Mouse (Mus musculus): Measurements from ENCODE around the gene Adamtsl5. TPM values are rescaled to one million over a fixed set of nuclear protein-coding genes. Genes with fewer than 3 reads are reported as not detected.

The Adamtsl5 gene
- polyA plus RNA-seq, 1 experiment from 2014 or later, result 0.26 TPM

GRCm38 (mm10) chr10:80331636-80332524 lies 16.3 kb downstream of the Adamtsl5 start:
- no peaks in the 10 kb centered on the region for H3K36me3 ChIP-seq (ENCODE audit: control insufficient read depth, insufficient read depth, low read length)
- no peak for DNase-seq
- no peak overlapping the region for H3K4me3 ChIP-seq (replicated peaks; ENCODE audit: low read depth, low read length)
- no peak overlapping the region for H3K9ac ChIP-seq (replicated peaks; ENCODE audit: low read length)
- peaks cover 14% of the 10 kb centered on the region for H3K4me1 ChIP-seq (ENCODE audit: control insufficient read depth, insufficient read depth, low read length)
- no peak overlapping the region for H3K27ac ChIP-seq (replicated peaks; ENCODE audit: low read depth, low read length)
- H3K4me2 ChIP-seq (ENCODE audit: low read length), result no peak overlapping the region
- 64% methylated on average over 10 of the region's 10 CpGs for WGBS
- 0 out of 2 replicates have a peak, but pooled peaks cover 3% of the 10 kb centered on the region for H3K27me3 ChIP-seq (ENCODE audit: control insufficient read depth, insufficient read depth, low read length)
- no peak for ATAC-seq (ENCODE audit: low FRiP score, low TSS enrichment)
- H3K9me3 ChIP-seq (ENCODE audit: control insufficient read depth, low read length), result no peaks in the 10 kb centered on the region

DNA sequence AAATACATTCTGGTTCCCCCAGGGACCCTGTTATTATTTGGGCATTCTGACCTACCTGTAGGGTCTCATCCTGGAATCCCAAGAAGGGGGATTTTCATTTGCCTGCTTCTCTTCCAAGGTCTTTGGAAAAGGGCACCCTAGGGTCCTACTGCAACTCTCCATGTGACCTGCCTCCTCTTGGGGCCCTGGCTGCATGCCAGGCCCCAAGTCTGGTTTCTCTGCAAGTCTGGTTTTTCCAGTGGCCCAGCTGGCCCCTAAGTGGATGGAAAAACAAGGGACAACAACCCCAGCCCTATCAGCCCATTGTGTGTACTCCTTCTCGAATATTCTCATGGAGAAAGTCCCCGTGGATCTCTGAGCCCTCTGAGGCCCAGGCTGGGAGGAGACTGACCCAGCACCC lies 17.3 kb downstream of the Adamtsl5 start:
- H3K36me3 ChIP-seq (ENCODE audit: control insufficient read depth, insufficient read depth, low read length), result no peaks in the 10 kb centered on the region
- 0 out of 2 replicates have a peak, but pooled peaks cover 3% of the 10 kb centered on the region for H3K27me3 ChIP-seq (ENCODE audit: control insufficient read depth, insufficient read depth, low read length)
- peaks cover 14% of the 10 kb centered on the region for H3K4me1 ChIP-seq (ENCODE audit: control insufficient read depth, insufficient read depth, low read length)
- H3K27ac ChIP-seq (replicated peaks; ENCODE audit: low read depth, low read length), result no peak overlapping the region
- 67% methylated on average over 2 of the region's 2 CpGs for WGBS
- H3K9ac ChIP-seq (replicated peaks; ENCODE audit: low read length), result no peak overlapping the region
- no peak overlapping the region for H3K4me3 ChIP-seq (replicated peaks; ENCODE audit: low read depth, low read length)
- no peaks in the 10 kb centered on the region for H3K9me3 ChIP-seq (ENCODE audit: control insufficient read depth, low read length)
- ATAC-seq (ENCODE audit: low FRiP score, low TSS enrichment) (no peak), DNase-seq (no peak)
- H3K4me2 ChIP-seq (ENCODE audit: low read length), result no peak overlapping the region

GRCm38 (mm10) chr10:80330084-80330483 lies 18.1 kb downstream of the Adamtsl5 start:
- WGBS, result under 1% methylated on average over 41 of the region's 41 CpGs
- H3K27ac ChIP-seq (replicated peaks; ENCODE audit: low read depth, low read length), result no peak overlapping the region
- peak overlapping the region; percentile 47; the same call in 1 of the 2 replicates for H3K9ac ChIP-seq (replicated peaks; ENCODE audit: low read length)
- no peak for DNase-seq
- H3K27me3 ChIP-seq (ENCODE audit: control insufficient read depth, insufficient read depth, low read length), result 0 out of 2 replicates have a peak, but pooled peaks cover 3% of the 10 kb centered on the region
- H3K36me3 ChIP-seq (ENCODE audit: control insufficient read depth, insufficient read depth, low read length), result no peaks in the 10 kb centered on the region
- no peaks in the 10 kb centered on the region for H3K9me3 ChIP-seq (ENCODE audit: control insufficient read depth, low read length)
- H3K4me1 ChIP-seq (ENCODE audit: control insufficient read depth, insufficient read depth, low read length), result peaks cover 14% of the 10 kb centered on the region
- H3K4me3 ChIP-seq (replicated peaks; ENCODE audit: low read depth, low read length), result peak overlapping the region; percentile 44
- H3K4me2 ChIP-seq (ENCODE audit: low read length), result peak overlapping the region; percentile 87
- ATAC-seq (ENCODE audit: low FRiP score, low TSS enrichment), result no peak

GRCm38 (mm10) chr10:80329273-80330081 lies 18.7 kb downstream of the Adamtsl5 start, which contains the start of the genes Pcsk4 and Reep6:
Gene Pcsk4 (minus strand): TSS chr10:80329498.
Gene Reep6 (plus strand): TSS chr10:80329953.
- ATAC-seq (ENCODE audit: low FRiP score, low TSS enrichment) (peak; percentile 95), DNase-seq (peak; percentile 96)
- WGBS, result 4% methylated on average over 35 of the region's 36 CpGs
- Histone ChIP-seq H3K4me2 (ENCODE audit: low read length) (peak within 1 kb of the TSS; percentile 87), H3K27ac (replicated peaks; ENCODE audit: low read depth, low read length) (no peak within 1 kb of the TSS), H3K4me1 (ENCODE audit: control insufficient read depth, insufficient read depth, low read length) (peaks cover 14% of the 10 kb centered on the region), H3K9me3 (ENCODE audit: control insufficient read depth, low read length) (no peaks in the 10 kb centered on the region), H3K27me3 (ENCODE audit: control insufficient read depth, insufficient read depth, low read length) (0 out of 2 replicates have a peak, but pooled peaks cover 3% of the 10 kb centered on the region), H3K4me3 (replicated peaks; ENCODE audit: low read depth, low read length) (peak within 1 kb of the TSS; percentile 44), H3K9ac (replicated peaks; ENCODE audit: low read length) (peak within 1 kb of the TSS; percentile 47; the same call in 1 of the 2 replicates), H3K36me3 (ENCODE audit: control insufficient read depth, insufficient read depth, low read length) (no peaks in the 10 kb centered on the region)

DNA sequence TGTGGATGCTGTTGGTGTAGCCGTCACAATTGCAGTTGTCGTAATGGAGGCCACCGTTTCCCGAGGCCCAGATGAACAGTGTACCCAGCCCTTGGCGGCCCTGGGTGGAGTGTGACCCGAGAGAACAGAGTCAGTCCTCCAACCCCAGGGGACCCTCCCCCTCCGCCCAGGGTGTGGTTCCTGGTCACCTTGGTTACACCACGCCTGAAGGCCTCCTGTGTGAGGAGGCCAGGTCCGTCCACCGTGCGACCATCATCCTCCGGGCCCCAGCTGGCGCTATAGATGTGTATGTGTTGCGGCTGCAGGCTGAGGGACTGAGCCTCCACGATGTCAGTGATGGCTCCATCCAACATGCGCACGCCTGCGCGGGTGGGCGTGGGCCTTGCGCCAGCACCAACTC lies 23.2 kb downstream of the Adamtsl5 start:
- Histone ChIP-seq H3K9me3 (ENCODE audit: control insufficient read depth, low read length) (no peaks in the 10 kb centered on the region), H3K4me2 (ENCODE audit: low read length) (no peak overlapping the region), H3K27me3 (ENCODE audit: control insufficient read depth, insufficient read depth, low read length) (no peaks in the 10 kb centered on the region), H3K4me3 (replicated peaks; ENCODE audit: low read depth, low read length) (no peak overlapping the region), H3K4me1 (ENCODE audit: control insufficient read depth, insufficient read depth, low read length) (peaks cover 19% of the 10 kb centered on the region), H3K9ac (replicated peaks; ENCODE audit: low read length) (no peak overlapping the region), H3K27ac (replicated peaks; ENCODE audit: low read depth, low read length) (no peak overlapping the region), H3K36me3 (ENCODE audit: control insufficient read depth, insufficient read depth, low read length) (no peaks in the 10 kb centered on the region)
- no peak for DNase-seq
- WGBS, result 83% methylated on average over 21 of the region's 21 CpGs
- no peak for ATAC-seq (ENCODE audit: low FRiP score, low TSS enrichment)

GRCm38 (mm10) chr10:80324120-80325037 lies 23.8 kb downstream of the Adamtsl5 start:
- Histone ChIP-seq H3K27me3 (ENCODE audit: control insufficient read depth, insufficient read depth, low read length) (no peaks in the 10 kb centered on the region), H3K36me3 (ENCODE audit: control insufficient read depth, insufficient read depth, low read length) (no peaks in the 10 kb centered on the region), H3K4me1 (ENCODE audit: control insufficient read depth, insufficient read depth, low read length) (peaks cover 22% of the 10 kb centered on the region), H3K27ac (replicated peaks; ENCODE audit: low read depth, low read length) (no peak overlapping the region), H3K9me3 (ENCODE audit: control insufficient read depth, low read length) (no peaks in the 10 kb centered on the region), H3K4me3 (replicated peaks; ENCODE audit: low read depth, low read length) (no peak overlapping the region), H3K4me2 (ENCODE audit: low read length) (peak overlapping the region; percentile 81), H3K9ac (replicated peaks; ENCODE audit: low read length) (no peak overlapping the region)
- DNase-seq, result no peak
- ATAC-seq (ENCODE audit: low FRiP score, low TSS enrichment), result no peak
- 77% methylated on average over 17 of the region's 17 CpGs for WGBS

- Histone ChIP-seq H3K27me3 (ENCODE audit: control insufficient read depth, insufficient read depth, low read length) (no peaks in the 10 kb centered on the region), H3K9me3 (ENCODE audit: control insufficient read depth, low read length) (no peaks in the 10 kb centered on the region), H3K4me1 (ENCODE audit: control insufficient read depth, insufficient read depth, low read length) (peaks cover 18% of the 10 kb centered on the region), H3K27ac (replicated peaks; ENCODE audit: low read depth, low read length) (no peak overlapping the region), H3K36me3 (ENCODE audit: control insufficient read depth, insufficient read depth, low read length) (peaks cover 5% of the 10 kb centered on the region; the same call in 1 of the 2 replicates), H3K9ac (replicated peaks; ENCODE audit: low read length) (peak overlapping the region; percentile 54), H3K4me2 (ENCODE audit: low read length) (peak overlapping the region; percentile 81), H3K4me3 (replicated peaks; ENCODE audit: low read depth, low read length) (peak overlapping the region; percentile 38)
- DNase-seq, result no peak
- 2% methylated on average over 46 of the region's 46 CpGs for WGBS
- peak; percentile 32; the same call in 1 of the 2 replicates for ATAC-seq (ENCODE audit: low FRiP score, low TSS enrichment)
Measured at GRCm38 (mm10) chr10:80323261-80324119, 24.7 kb downstream of the Adamtsl5 start.
